Mouse (Mus musculus) heart, embryonic 11.5 days (tissue): ENCODE results near the gene Apod. TPM values are rescaled to one million over a fixed set of nuclear protein-coding genes. Genes with fewer than 3 reads are reported as not detected.
A peak's percentile ranks its signal among the peaks of the same experiment; 100 is the strongest.

Experiments used
- ATAC-seq: fragments of 200-750 bp; cut with Nextera tagmentation; replicated peaks from 2 replicates; pipeline ENCODE4 v1.8.0; 2017; ENCODE audit warnings: moderate library complexity; ENCODE audit not compliant: insufficient number of reproducible peaks, low FRiP score, low TSS enrichment
- H3K27ac ChIP-seq: fragments of 300-500 bp; sonication (generic); 2 replicates; pipeline ENCODE4 v1.5.1; 2014; ENCODE audit warnings: mild to moderate bottlenecking, low read depth, low read length
- H3K27me3 ChIP-seq: fragments of 300-500 bp; sonication (generic); 2 replicates; pipeline ENCODE4 v1.6.1; 2014; ENCODE audit warnings: mild to moderate bottlenecking, low read length, mixed read lengths; ENCODE audit not compliant: control insufficient read depth, insufficient read depth
- H3K36me3 ChIP-seq: fragments of 300-500 bp; sonication (generic); 2 replicates; pipeline ENCODE4 v1.6.1; 2014; ENCODE audit warnings: mild to moderate bottlenecking, low read length, moderate library complexity, mixed read lengths; ENCODE audit not compliant: control insufficient read depth, insufficient read depth
- H3K4me1 ChIP-seq: fragments of 300-500 bp; sonication (generic); 2 replicates; pipeline ENCODE4 v1.6.1; 2014; ENCODE audit warnings: low read length; ENCODE audit not compliant: control insufficient read depth, insufficient read depth
- H3K4me2 ChIP-seq: fragments of 300-500 bp; sonication (generic); 2 replicates; pipeline ENCODE4 v1.6.1; 2014; ENCODE audit warnings: mild to moderate bottlenecking, moderate library complexity
- H3K4me3 ChIP-seq: fragments of 300-500 bp; sonication (generic); 2 replicates; pipeline ENCODE4 v1.5.1; 2014; ENCODE audit warnings: low read depth, low read length
- H3K9ac ChIP-seq: fragments of 300-500 bp; sonication (generic); 2 replicates; pipeline ENCODE4 v1.6.1; 2014; ENCODE audit warnings: mild to moderate bottlenecking, low read depth, low read length, moderate library complexity
- H3K9me3 ChIP-seq: fragments of 300-500 bp; sonication (generic); replicated peaks from 2 replicates; pipeline ENCODE4 v1.6.1; 2016; ENCODE audit warnings: low read length; ENCODE audit not compliant: control insufficient read depth
- WGBS: fragments of 180-500 bp; shearing (Covaris S2); extraction: QIAGEN DNeasy Blood & Tissue Kit; methylation state at CpG from one replicate; pipeline ENCODE4 v1.1.7; 2014; ENCODE audit not compliant: insufficient replicate concordance; 5-methylcytosine and 5-hydroxymethylcytosine counted together
- polyA plus RNA-seq: library from polyadenylated mRNA; unstranded; fragments of >200 nt; fragmentation: Nextera tagmentation; extraction: Ambion mirVana; gene quantifications from 2 replicates; pipeline ENCODE4 v1.2.1, GENCODE M21; 2014

Gene Apod
- polyA plus RNA-seq, 1 experiment from 2014 or later = not detected

- no peaks in the 10 kb centered on the region for H3K36me3 ChIP-seq
- H3K4me2 ChIP-seq = no peak overlapping the region
- WGBS = 80% methylated on average over 11 of the region's 11 CpGs
- ATAC-seq = no peak
- H3K27me3 ChIP-seq = no peaks in the 10 kb centered on the region
- H3K9me3 ChIP-seq = no peaks in the 10 kb centered on the region
- H3K4me1 ChIP-seq = peaks cover 13% of the 10 kb centered on the region
- no peak overlapping the region for H3K27ac ChIP-seq
- no peak overlapping the region for H3K4me3 ChIP-seq
- no peak overlapping the region for H3K9ac ChIP-seq
Observed at GRCm38 (mm10) chr16:31286801-31287488, 27.7 kb downstream of the Apod start.

- Histone ChIP-seq H3K27ac (no peak overlapping the region), H3K9me3 (no peaks in the 10 kb centered on the region), H3K27me3 (no peaks in the 10 kb centered on the region), H3K36me3 (no peaks in the 10 kb centered on the region), H3K4me2 (no peak overlapping the region), H3K4me3 (no peak overlapping the region), H3K4me1 (0 out of 2 replicates have a peak, but pooled peaks cover 2% of the 10 kb centered on the region), H3K9ac (no peak overlapping the region)
- ATAC-seq = no peak
- 82% methylated on average over 2 of the region's 2 CpGs for WGBS
Observed at GRCm38 (mm10) chr16:31281981-31282380, 32.6 kb downstream of the Apod start.

- H3K9ac ChIP-seq = no peak overlapping the region
- 0 out of 2 replicates have a peak, but pooled peaks cover 7% of the 10 kb centered on the region for H3K4me1 ChIP-seq
- no peak overlapping the region for H3K27ac ChIP-seq
- H3K27me3 ChIP-seq = no peaks in the 10 kb centered on the region
- H3K36me3 ChIP-seq = no peaks in the 10 kb centered on the region
- H3K4me3 ChIP-seq = no peak overlapping the region
- no peak for ATAC-seq
- H3K9me3 ChIP-seq = no peaks in the 10 kb centered on the region
- no peak overlapping the region for H3K4me2 ChIP-seq
- 85% methylated on average over 4 of the region's 4 CpGs for WGBS
Observed at GRCm38 (mm10) chr16:31280176-31280575, 34.4 kb downstream of the Apod start.

GRCm38 (mm10) chr16:31278581-31278980 is 36.0 kb downstream of the Apod start:
- H3K9ac ChIP-seq = no peak overlapping the region
- H3K27me3 ChIP-seq = no peaks in the 10 kb centered on the region
- no peak overlapping the region for H3K4me3 ChIP-seq
- ATAC-seq = no peak
- H3K4me2 ChIP-seq = no peak overlapping the region
- peaks cover 8% of the 10 kb centered on the region for H3K4me1 ChIP-seq
- no peak overlapping the region for H3K27ac ChIP-seq
- H3K36me3 ChIP-seq = no peaks in the 10 kb centered on the region
- 61% methylated on average over 6 of the region's 6 CpGs for WGBS
- no peaks in the 10 kb centered on the region for H3K9me3 ChIP-seq

GRCm38 (mm10) chr16:31278081-31278480 is 36.5 kb downstream of the Apod start:
- Histone ChIP-seq H3K27ac (no peak overlapping the region), H3K27me3 (no peaks in the 10 kb centered on the region), H3K4me2 (no peak overlapping the region), H3K4me3 (no peak overlapping the region), H3K9me3 (no peaks in the 10 kb centered on the region), H3K9ac (no peak overlapping the region), H3K36me3 (no peaks in the 10 kb centered on the region), H3K4me1 (peaks cover 13% of the 10 kb centered on the region)
- ATAC-seq = no peak
- WGBS = 67% methylated on average over 2 of the region's 2 CpGs

- Histone ChIP-seq H3K36me3 (no peaks in the 10 kb centered on the region), H3K27ac (peak overlapping the region; percentile 73), H3K9me3 (no peaks in the 10 kb centered on the region), H3K9ac (no peak overlapping the region), H3K4me2 (no peak overlapping the region), H3K4me1 (peaks cover 18% of the 10 kb centered on the region), H3K27me3 (no peaks in the 10 kb centered on the region), H3K4me3 (no peak overlapping the region)
- ATAC-seq = no peak
- 76% methylated on average over 7 of the region's 7 CpGs for WGBS
Observed at GRCm38 (mm10) chr16:31276962-31277361, 37.6 kb downstream of the Apod start.

GRCm38 (mm10) chr16:31276539-31276938 is 38.1 kb downstream of the Apod start:
- H3K9ac ChIP-seq = no peak overlapping the region
- H3K9me3 ChIP-seq = no peaks in the 10 kb centered on the region
- no peak overlapping the region for H3K4me3 ChIP-seq
- 37% methylated on average over 7 of the region's 7 CpGs for WGBS
- ATAC-seq = no peak
- H3K4me2 ChIP-seq = no peak overlapping the region
- H3K36me3 ChIP-seq = no peaks in the 10 kb centered on the region
- H3K4me1 ChIP-seq = peaks cover 18% of the 10 kb centered on the region
- no peaks in the 10 kb centered on the region for H3K27me3 ChIP-seq
- H3K27ac ChIP-seq = peak overlapping the region; percentile 73

- Histone ChIP-seq H3K4me1 (peaks cover 18% of the 10 kb centered on the region), H3K4me3 (peak within 1 kb of the TSS; percentile 95), H3K4me2 (peak within 1 kb of the TSS; percentile 79), H3K36me3 (no peaks in the 10 kb centered on the region), H3K9me3 (no peaks in the 10 kb centered on the region), H3K27me3 (no peaks in the 10 kb centered on the region), H3K9ac (peak within 1 kb of the TSS; percentile 98), H3K27ac (peak within 1 kb of the TSS; percentile 94)
- WGBS = under 1% methylated on average over 77 of the region's 83 CpGs
- peak; percentile 95 for ATAC-seq
Observed at GRCm38 (mm10) chr16:31274674-31275460, 39.7 kb downstream of the Apod start, which contains the start of gene Ppp1r2. Ppp1r2 (minus strand) TSS chr16:31275277.
